Mouse (Mus musculus): ENCODE data around the gene Lsp1. TPM values are rescaled to one million over a fixed set of nuclear protein-coding genes. Genes with fewer than 3 reads are reported as not detected.

Gene Lsp1
- polyA plus RNA-seq, 1 experiment from 2014 or later: 5.1 TPM

- Histone ChIP-seq H3K9ac (no peak overlapping the region), H3K4me2 (no peak overlapping the region), H3K9me3 (no peaks in the 10 kb centered on the region), H3K4me3 (no peak overlapping the region), H3K27me3 (0 out of 2 replicates have a peak, but pooled peaks cover 3% of the 10 kb centered on the region), H3K27ac (no peak overlapping the region), H3K36me3 (no peaks in the 10 kb centered on the region), H3K4me1 (replicated peaks) (peaks cover 25% of the 10 kb centered on the region)
- WGBS: 23% methylated on average over 4 of the region's 4 CpGs
- ATAC-seq (ENCODE audit: low FRiP score): peak; percentile 43; the same call in 1 of the 2 replicates
Observed at GRCm38 (mm10) chr7:142470808-142471413, 10.3 kb downstream of the Lsp1 start.

- no peaks in the 10 kb centered on the region for H3K9me3 ChIP-seq
- H3K4me2 ChIP-seq: no peak overlapping the region
- 0 out of 2 replicates have a peak, but pooled peaks cover 3% of the 10 kb centered on the region for H3K27me3 ChIP-seq
- H3K36me3 ChIP-seq: no peaks in the 10 kb centered on the region
- 0 out of 2 replicates have a peak overlapping the region, but pooled peaks have one; percentile 23 for H3K27ac ChIP-seq
- H3K4me3 ChIP-seq: no peak overlapping the region
- no peak for ATAC-seq (ENCODE audit: low FRiP score)
- peak overlapping the region; percentile 43; the same call in 1 of the 2 replicates for H3K9ac ChIP-seq
- 32% methylated on average over 6 of the region's 6 CpGs for WGBS
- peaks cover 25% of the 10 kb centered on the region for H3K4me1 ChIP-seq (replicated peaks)
Observed at GRCm38 (mm10) chr7:142471414-142471861, 10.8 kb downstream of the Lsp1 start.

GRCm38 (mm10) chr7:142471884-142472570 lies 11.4 kb downstream of the Lsp1 start:
- 0 out of 2 replicates have a peak, but pooled peaks cover 3% of the 10 kb centered on the region for H3K27me3 ChIP-seq
- H3K4me3 ChIP-seq: no peak overlapping the region
- WGBS: 31% methylated on average over 15 of the region's 15 CpGs
- ATAC-seq (ENCODE audit: low FRiP score): no peak
- H3K36me3 ChIP-seq: no peaks in the 10 kb centered on the region
- H3K4me1 ChIP-seq (replicated peaks): peaks cover 25% of the 10 kb centered on the region
- H3K9ac ChIP-seq: peak overlapping the region; percentile 43; the same call in 1 of the 2 replicates
- 0 out of 2 replicates have a peak overlapping the region, but pooled peaks have one; percentile 23 for H3K27ac ChIP-seq
- H3K4me2 ChIP-seq: no peak overlapping the region
- H3K9me3 ChIP-seq: no peaks in the 10 kb centered on the region

GRCm38 (mm10) chr7:142472936-142473335 lies 12.3 kb downstream of the Lsp1 start:
- H3K27me3 ChIP-seq: 0 out of 2 replicates have a peak, but pooled peaks cover 3% of the 10 kb centered on the region
- peaks cover 25% of the 10 kb centered on the region for H3K4me1 ChIP-seq (replicated peaks)
- no peak for ATAC-seq (ENCODE audit: low FRiP score)
- H3K36me3 ChIP-seq: no peaks in the 10 kb centered on the region
- H3K9ac ChIP-seq: no peak overlapping the region
- no peak overlapping the region for H3K27ac ChIP-seq
- H3K9me3 ChIP-seq: no peaks in the 10 kb centered on the region
- WGBS: 91% methylated on average over 4 of the region's 4 CpGs
- H3K4me3 ChIP-seq: no peak overlapping the region
- no peak overlapping the region for H3K4me2 ChIP-seq

- H3K27ac ChIP-seq: no peak overlapping the region
- 0 out of 2 replicates have a peak, but pooled peaks cover 3% of the 10 kb centered on the region for H3K27me3 ChIP-seq
- no peaks in the 10 kb centered on the region for H3K9me3 ChIP-seq
- WGBS: 92% methylated on average over 2 of the region's 2 CpGs
- ATAC-seq (ENCODE audit: low FRiP score): no peak
- no peak overlapping the region for H3K4me2 ChIP-seq
- no peak overlapping the region for H3K4me3 ChIP-seq
- H3K36me3 ChIP-seq: no peaks in the 10 kb centered on the region
- H3K4me1 ChIP-seq (replicated peaks): peaks cover 25% of the 10 kb centered on the region
- no peak overlapping the region for H3K9ac ChIP-seq
Observed at GRCm38 (mm10) chr7:142473476-142473875, 12.9 kb downstream of the Lsp1 start.

- Histone ChIP-seq H3K4me3 (no peak overlapping the region), H3K27me3 (0 out of 2 replicates have a peak, but pooled peaks cover 3% of the 10 kb centered on the region), H3K27ac (no peak overlapping the region), H3K4me1 (replicated peaks) (peaks cover 25% of the 10 kb centered on the region), H3K9me3 (no peaks in the 10 kb centered on the region), H3K9ac (no peak overlapping the region), H3K36me3 (no peaks in the 10 kb centered on the region), H3K4me2 (no peak overlapping the region)
- ATAC-seq (ENCODE audit: low FRiP score): no peak
- 69% methylated on average over 14 of the region's 14 CpGs for WGBS
Observed at GRCm38 (mm10) chr7:142474799-142475198, 14.2 kb downstream of the Lsp1 start.

- H3K27me3 ChIP-seq: 0 out of 2 replicates have a peak, but pooled peaks cover 3% of the 10 kb centered on the region
- WGBS: 70% methylated on average over 7 of the region's 7 CpGs
- no peaks in the 10 kb centered on the region for H3K9me3 ChIP-seq
- ATAC-seq (ENCODE audit: low FRiP score): no peak
- H3K4me3 ChIP-seq: no peak overlapping the region
- H3K9ac ChIP-seq: no peak overlapping the region
- no peaks in the 10 kb centered on the region for H3K36me3 ChIP-seq
- no peak overlapping the region for H3K4me2 ChIP-seq
- no peak overlapping the region for H3K27ac ChIP-seq
- H3K4me1 ChIP-seq (replicated peaks): peaks cover 22% of the 10 kb centered on the region
Observed at GRCm38 (mm10) chr7:142475641-142476040, 15.0 kb downstream of the Lsp1 start.

- Histone ChIP-seq H3K27me3 (0 out of 2 replicates have a peak, but pooled peaks cover 3% of the 10 kb centered on the region), H3K9me3 (no peaks in the 10 kb centered on the region), H3K4me2 (no peak overlapping the region), H3K36me3 (no peaks in the 10 kb centered on the region), H3K4me1 (replicated peaks) (peaks cover 26% of the 10 kb centered on the region), H3K9ac (no peak overlapping the region), H3K4me3 (no peak overlapping the region), H3K27ac (no peak overlapping the region)
- ATAC-seq (ENCODE audit: low FRiP score): no peak
- WGBS: 83% methylated on average over 5 of the region's 5 CpGs
Observed at GRCm38 (mm10) chr7:142476271-142476670, 15.7 kb downstream of the Lsp1 start.

GRCm38 (mm10) chr7:142476795-142477452 lies 16.3 kb downstream of the Lsp1 start:
- no peaks in the 10 kb centered on the region for H3K36me3 ChIP-seq
- H3K9ac ChIP-seq: no peak overlapping the region
- no peak overlapping the region for H3K4me3 ChIP-seq
- H3K4me1 ChIP-seq (replicated peaks): peaks cover 26% of the 10 kb centered on the region
- 86% methylated on average over 13 of the region's 13 CpGs for WGBS
- no peaks in the 10 kb centered on the region for H3K9me3 ChIP-seq
- no peak overlapping the region for H3K4me2 ChIP-seq
- ATAC-seq (ENCODE audit: low FRiP score): no peak
- H3K27ac ChIP-seq: no peak overlapping the region
- 0 out of 2 replicates have a peak, but pooled peaks cover 3% of the 10 kb centered on the region for H3K27me3 ChIP-seq

- 88% methylated on average over 6 of the region's 6 CpGs for WGBS
- H3K9me3 ChIP-seq: no peaks in the 10 kb centered on the region
- no peak overlapping the region for H3K9ac ChIP-seq
- no peak overlapping the region for H3K27ac ChIP-seq
- H3K36me3 ChIP-seq: no peaks in the 10 kb centered on the region
- H3K27me3 ChIP-seq: no peaks in the 10 kb centered on the region
- H3K4me3 ChIP-seq: no peak overlapping the region
- no peak for ATAC-seq (ENCODE audit: low FRiP score)
- H3K4me2 ChIP-seq: no peak overlapping the region
- H3K4me1 ChIP-seq (replicated peaks): peaks cover 31% of the 10 kb centered on the region
Observed at GRCm38 (mm10) chr7:142478001-142478400, 17.4 kb downstream of the Lsp1 start.

- H3K9me3 ChIP-seq: no peaks in the 10 kb centered on the region
- no peak overlapping the region for H3K4me3 ChIP-seq
- no peaks in the 10 kb centered on the region for H3K27me3 ChIP-seq
- 48% methylated on average over 2 of the region's 2 CpGs for WGBS
- ATAC-seq (ENCODE audit: low FRiP score): no peak
- H3K27ac ChIP-seq: no peak overlapping the region
- H3K36me3 ChIP-seq: no peaks in the 10 kb centered on the region
- H3K9ac ChIP-seq: no peak overlapping the region
- peaks cover 36% of the 10 kb centered on the region for H3K4me1 ChIP-seq (replicated peaks)
- H3K4me2 ChIP-seq: no peak overlapping the region
Observed at GRCm38 (mm10) chr7:142478574-142478973, 18.0 kb downstream of the Lsp1 start.

- no peak for ATAC-seq (ENCODE audit: low FRiP score)
- H3K27me3 ChIP-seq: no peaks in the 10 kb centered on the region
- H3K36me3 ChIP-seq: no peaks in the 10 kb centered on the region
- peaks cover 36% of the 10 kb centered on the region for H3K4me1 ChIP-seq (replicated peaks)
- H3K9ac ChIP-seq: no peak overlapping the region
- no peak overlapping the region for H3K4me2 ChIP-seq
- no peaks in the 10 kb centered on the region for H3K9me3 ChIP-seq
- H3K27ac ChIP-seq: no peak overlapping the region
- no peak overlapping the region for H3K4me3 ChIP-seq
Observed at GRCm38 (mm10) chr7:142479307-142479706, 18.7 kb downstream of the Lsp1 start.

Data from hindbrain, embryonic 13.5 days (tissue).